Mouse (Mus musculus): ENCODE results near the gene Spsb3. TPM values are rescaled to one million over a fixed set of nuclear protein-coding genes. Genes with fewer than 3 reads are reported as not detected.
A peak's percentile ranks its signal among the peaks of the same experiment; 100 is the strongest.

The Spsb3 gene
- total and polyA plus RNA-seq, 3 experiments = 30.4 to 47.0 (median 33.8) TPM

DNA sequence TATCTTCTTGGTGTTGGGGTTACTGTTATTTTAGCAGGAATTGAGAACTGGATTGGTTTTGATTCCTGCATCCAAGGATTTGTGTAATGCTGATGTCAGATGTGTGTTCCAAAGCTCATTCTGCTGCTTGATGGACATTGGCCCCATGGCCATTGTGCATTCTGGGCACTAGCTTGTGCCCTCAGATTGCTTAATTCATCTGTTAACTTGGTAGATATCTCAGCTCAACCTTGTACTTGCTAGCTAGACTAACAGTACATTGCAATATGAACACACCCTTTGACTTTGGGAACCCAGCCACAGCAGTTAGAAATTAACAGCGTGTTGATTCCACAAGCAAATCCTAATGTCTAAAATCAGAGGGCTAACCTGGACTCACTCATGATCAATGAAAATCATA lies 39.1 kb upstream of the Spsb3 start:
- H3K36me3 ChIP-seq (ENCODE audit: control insufficient read depth, insufficient read depth, low read length) = no peaks in the 10 kb centered on the region
- no peak overlapping the region for H3K4me3 ChIP-seq
- intact Hi-C loops (cut with DNase I) = no loop called here
- no peak for DNase-seq
- WGBS = 84% methylated on average over 1 of the region's 1 CpGs
- no peaks in the 10 kb centered on the region for H3K27me3 ChIP-seq (ENCODE audit: control insufficient read depth, insufficient read depth, low read length)
- H3K79me2 ChIP-seq (replicated peaks; ENCODE audit: control insufficient read depth, insufficient read depth, low read length) = no peaks in the 10 kb centered on the region
- TF ChIP-seq POLR2A (IDR thresholded peaks at IDR 0.05; ENCODE audit: insufficient read depth, low read depth, low read length) (no peak), EP300 (IDR thresholded peaks at IDR 0.05; ENCODE audit: insufficient read depth, low read depth, low read length) (no peak), CTCF (IDR thresholded peaks at IDR 0.05) (no peak)
- no peak overlapping the region for H3K9ac ChIP-seq (ENCODE audit: low read depth, low read length)
- H3K27ac ChIP-seq = no peak overlapping the region
- H3K4me1 ChIP-seq (ENCODE audit: control insufficient read depth, insufficient read depth, low read length) = peaks cover 2% of the 10 kb centered on the region

DNA sequence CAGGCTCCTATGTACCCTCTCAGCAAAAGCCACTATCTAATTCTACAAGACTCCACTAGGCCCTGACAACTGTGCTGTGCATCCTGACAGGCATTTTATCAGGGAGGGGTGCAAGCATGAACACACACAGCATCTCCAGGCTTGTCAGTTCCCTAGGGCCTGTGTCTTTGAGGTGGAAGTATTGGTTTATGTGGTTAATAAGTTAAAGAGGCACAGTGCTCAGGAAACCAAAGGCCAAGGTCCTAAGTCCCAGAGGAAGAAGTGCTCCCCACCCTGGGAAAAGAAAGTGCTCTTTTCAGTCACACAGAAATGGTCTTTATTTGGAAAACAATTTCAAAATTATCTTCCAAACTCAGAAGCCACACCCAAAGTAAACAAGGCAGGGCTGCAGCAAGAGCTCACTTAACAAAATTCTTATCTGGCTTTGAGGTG lies 37.8 kb upstream of the Spsb3 start:
- H3K36me3 ChIP-seq (ENCODE audit: control insufficient read depth, insufficient read depth, low read length) = no peaks in the 10 kb centered on the region
- H3K9ac ChIP-seq (ENCODE audit: low read depth, low read length) = peak overlapping the region; percentile 54
- H3K27me3 ChIP-seq (ENCODE audit: control insufficient read depth, insufficient read depth, low read length) = no peaks in the 10 kb centered on the region
- peak overlapping the region; percentile 62 for H3K4me3 ChIP-seq
- H3K27ac ChIP-seq = peak overlapping the region; percentile 87
- no peaks in the 10 kb centered on the region for H3K79me2 ChIP-seq (replicated peaks; ENCODE audit: control insufficient read depth, insufficient read depth, low read length)
- TF ChIP-seq POLR2A (IDR thresholded peaks at IDR 0.05; ENCODE audit: insufficient read depth, low read depth, low read length) = no peak
- TF ChIP-seq CTCF (IDR thresholded peaks at IDR 0.05) = no peak
- TF ChIP-seq EP300 (IDR thresholded peaks at IDR 0.05; ENCODE audit: insufficient read depth, low read depth, low read length) = no peak
- DNase-seq = no peak
- intact Hi-C loops (cut with DNase I) = no loop called here
- peaks cover 2% of the 10 kb centered on the region for H3K4me1 ChIP-seq (ENCODE audit: control insufficient read depth, insufficient read depth, low read length)

GRCm38 (mm10) chr17:24849733-24850064 lies 36.7 kb upstream of the Spsb3 start:
- H3K27me3 ChIP-seq (ENCODE audit: control insufficient read depth, insufficient read depth, low read length) = no peaks in the 10 kb centered on the region
- intact Hi-C loops (cut with DNase I) = loop anchor here (2.0 kb wide), 1 partner anchor 35 kb away; no protein-coding TSS in a partner anchor
- H3K36me3 ChIP-seq (ENCODE audit: control insufficient read depth, insufficient read depth, low read length) = no peaks in the 10 kb centered on the region
- WGBS = under 1% methylated on average over 21 of the region's 21 CpGs
- no peak for DNase-seq
- peak overlapping the region; percentile 74 for H3K9ac ChIP-seq (ENCODE audit: low read depth, low read length)
- H3K4me3 ChIP-seq = peak overlapping the region; percentile 62
- TF ChIP-seq CTCF (IDR thresholded peaks at IDR 0.05) (peak; percentile 60), EP300 (IDR thresholded peaks at IDR 0.05; ENCODE audit: insufficient read depth, low read depth, low read length) (peak; percentile 38; the same call in 1 of the 2 replicates), POLR2A (IDR thresholded peaks at IDR 0.05; ENCODE audit: insufficient read depth, low read depth, low read length) (no peak; the same call in 1 of the 2 replicates)
- H3K27ac ChIP-seq = peak overlapping the region; percentile 87
- no peaks in the 10 kb centered on the region for H3K79me2 ChIP-seq (replicated peaks; ENCODE audit: control insufficient read depth, insufficient read depth, low read length)
- H3K4me1 ChIP-seq (ENCODE audit: control insufficient read depth, insufficient read depth, low read length) = peaks cover 2% of the 10 kb centered on the region

GRCm38 (mm10) chr17:24850065-24850772 lies 36.2 kb upstream of the Spsb3 start, which contains the start of gene Fahd1:
Fahd1 (minus strand) TSS chr17:24850364.
- Histone ChIP-seq H3K36me3 (ENCODE audit: control insufficient read depth, insufficient read depth, low read length) (no peaks in the 10 kb centered on the region), H3K4me1 (ENCODE audit: control insufficient read depth, insufficient read depth, low read length) (peaks cover 2% of the 10 kb centered on the region), H3K9ac (ENCODE audit: low read depth, low read length) (peak within 1 kb of the TSS; percentile 74), H3K27ac (peak within 1 kb of the TSS; percentile 87), H3K4me3 (peak within 1 kb of the TSS; percentile 62), H3K79me2 (replicated peaks; ENCODE audit: control insufficient read depth, insufficient read depth, low read length) (no peaks in the 10 kb centered on the region), H3K27me3 (ENCODE audit: control insufficient read depth, insufficient read depth, low read length) (no peaks in the 10 kb centered on the region)
- intact Hi-C loops (cut with DNase I) = loop anchor here (2.0 kb wide), 1 partner anchor 35 kb away; no protein-coding TSS in a partner anchor
- TF ChIP-seq CTCF (IDR thresholded peaks at IDR 0.05) = peak; percentile 37; the same call in 1 of the 2 replicates
- peak; percentile 73 for TF ChIP-seq POLR2A (IDR thresholded peaks at IDR 0.05; ENCODE audit: insufficient read depth, low read depth, low read length)
- peak; percentile 16; the same call in 1 of the 2 replicates for TF ChIP-seq EP300 (IDR thresholded peaks at IDR 0.05; ENCODE audit: insufficient read depth, low read depth, low read length)
- WGBS = under 1% methylated on average over 58 of the region's 58 CpGs
- DNase-seq = peak; percentile 95 to 97

DNA sequence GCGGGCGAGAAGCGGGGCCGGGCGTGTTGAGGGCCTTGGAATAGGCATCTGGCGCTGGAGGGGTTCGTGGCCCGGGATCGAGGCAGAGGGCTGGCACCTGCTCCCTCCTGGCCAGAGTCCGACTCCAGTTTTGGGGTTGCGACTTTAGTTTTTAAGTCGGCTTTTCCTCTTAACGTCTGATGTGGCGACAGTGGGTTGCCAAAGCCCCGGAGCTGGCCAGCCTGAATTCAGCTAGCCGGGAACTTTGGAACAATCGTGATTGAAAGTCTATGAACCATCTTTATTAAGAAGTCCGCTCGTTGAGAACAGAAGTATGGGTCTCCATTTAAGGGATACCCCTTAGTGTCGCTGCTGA lies 35.7 kb upstream of the Spsb3 start:
- 1% methylated on average over 20 of the region's 20 CpGs for WGBS
- no peaks in the 10 kb centered on the region for H3K27me3 ChIP-seq (ENCODE audit: control insufficient read depth, insufficient read depth, low read length)
- peak overlapping the region; percentile 62 for H3K4me3 ChIP-seq
- TF ChIP-seq EP300 (IDR thresholded peaks at IDR 0.05; ENCODE audit: insufficient read depth, low read depth, low read length) = no peak
- TF ChIP-seq CTCF (IDR thresholded peaks at IDR 0.05) = no peak; the same call in 1 of the 2 replicates
- TF ChIP-seq POLR2A (IDR thresholded peaks at IDR 0.05; ENCODE audit: insufficient read depth, low read depth, low read length) = no peak
- H3K9ac ChIP-seq (ENCODE audit: low read depth, low read length) = peak overlapping the region; percentile 71
- peaks cover 2% of the 10 kb centered on the region for H3K4me1 ChIP-seq (ENCODE audit: control insufficient read depth, insufficient read depth, low read length)
- no peak for DNase-seq
- no peaks in the 10 kb centered on the region for H3K36me3 ChIP-seq (ENCODE audit: control insufficient read depth, insufficient read depth, low read length)
- H3K79me2 ChIP-seq (replicated peaks; ENCODE audit: control insufficient read depth, insufficient read depth, low read length) = no peaks in the 10 kb centered on the region
- intact Hi-C loops (cut with DNase I) = loop anchor here (2.0 kb wide), 1 partner anchor 34 kb away; no protein-coding TSS in a partner anchor
- peak overlapping the region; percentile 87 for H3K27ac ChIP-seq

Data from heart, adult 2 months (tissue).